Mouse (Mus musculus) lung, embryonic 16.5 days (tissue): ENCODE data around the gene Pemt. TPM values are rescaled to one million over a fixed set of nuclear protein-coding genes. Genes with fewer than 3 reads are reported as not detected.

ENCODE experiments used
- ATAC-seq: fragments of 200-750 bp; cut with Nextera tagmentation; 2 replicates; pipeline ENCODE4 v1.8.0; 2017; ENCODE audit warnings: low read depth, mild to moderate bottlenecking, moderate library complexity
- H3K27ac ChIP-seq: fragments of 300-500 bp; sonication (generic); 2 replicates; pipeline ENCODE4 v1.5.1; 2014; ENCODE audit warnings: mild to moderate bottlenecking, control low read depth, low read length
- H3K27me3 ChIP-seq: fragments of 300-500 bp; sonication (generic); 2 replicates; pipeline ENCODE4 v1.6.1; 2014; ENCODE audit warnings: low read depth, low read length, mixed read lengths; ENCODE audit not compliant: control insufficient read depth, insufficient read depth
- H3K36me3 ChIP-seq: fragments of 300-500 bp; sonication (generic); 2 replicates; pipeline ENCODE4 v1.6.1; 2014; ENCODE audit warnings: low read length; ENCODE audit not compliant: control insufficient read depth, insufficient read depth
- H3K4me1 ChIP-seq: fragments of 300-500 bp; sonication (generic); replicated peaks from 2 replicates; pipeline ENCODE4 v1.6.1; 2014; ENCODE audit warnings: low read length, mixed read lengths; ENCODE audit not compliant: control insufficient read depth, insufficient read depth
- H3K4me2 ChIP-seq: fragments of 300-500 bp; sonication (generic); 2 replicates; pipeline ENCODE4 v1.6.1; 2014; ENCODE audit warnings: low read depth, low read length, control low read depth
- H3K4me3 ChIP-seq: fragments of 300-500 bp; sonication (generic); 2 replicates; pipeline ENCODE4 v1.5.1; 2014; ENCODE audit warnings: mild to moderate bottlenecking, low read length, control low read depth
- H3K9ac ChIP-seq: fragments of 300-500 bp; sonication (generic); 2 replicates; pipeline ENCODE4 v1.6.1; 2014; ENCODE audit warnings: low read length, control low read depth
- H3K9me3 ChIP-seq: fragments of 300-500 bp; sonication (generic); 2 replicates; pipeline ENCODE4 v1.6.1; 2016; ENCODE audit warnings: low read length; ENCODE audit not compliant: control insufficient read depth
- WGBS: fragments of 180-500 bp; shearing (Covaris S2); extraction: QIAGEN DNeasy Blood & Tissue Kit; methylation state at CpG from one replicate; pipeline ENCODE4 v1.1.7; 2014; 5-methylcytosine and 5-hydroxymethylcytosine counted together
- polyA plus RNA-seq: library from polyadenylated mRNA; unstranded; fragments of >200 nt; fragmentation: Nextera tagmentation; extraction: Ambion mirVana; gene quantifications from 2 replicates; pipeline ENCODE4 v1.2.1, GENCODE M21; 2015

Gene Pemt
- polyA plus RNA-seq, 1 experiment from 2014 or later = 6.5 TPM

DNA sequence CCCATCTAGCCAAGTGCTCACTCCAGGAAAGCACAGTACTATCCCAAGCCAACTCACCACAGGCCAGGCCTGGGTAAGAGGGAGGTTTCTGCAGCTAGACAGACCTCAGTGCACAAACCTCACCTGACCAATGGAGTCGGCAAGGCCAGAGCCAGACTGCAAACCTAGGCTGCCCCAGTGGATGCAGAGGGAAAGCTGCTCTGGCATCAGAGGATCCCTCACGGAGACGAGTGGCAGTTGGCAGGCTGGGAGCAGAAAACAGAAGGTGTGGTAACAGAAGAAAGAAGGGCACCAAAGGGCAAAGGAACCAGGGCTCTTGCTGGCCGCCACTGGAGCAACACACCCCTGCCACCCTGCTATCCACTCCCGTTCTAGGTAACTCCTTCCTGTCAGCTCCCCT is 20.1 kb downstream of the Pemt start:
- H3K9ac ChIP-seq = no peak overlapping the region
- H3K9me3 ChIP-seq = no peaks in the 10 kb centered on the region
- H3K36me3 ChIP-seq = no peaks in the 10 kb centered on the region
- no peaks in the 10 kb centered on the region for H3K4me1 ChIP-seq
- 60% methylated on average over 5 of the region's 5 CpGs for WGBS
- no peak for ATAC-seq
- H3K4me2 ChIP-seq = no peak overlapping the region
- no peak overlapping the region for H3K4me3 ChIP-seq
- no peaks in the 10 kb centered on the region for H3K27me3 ChIP-seq
- no peak overlapping the region for H3K27ac ChIP-seq

DNA sequence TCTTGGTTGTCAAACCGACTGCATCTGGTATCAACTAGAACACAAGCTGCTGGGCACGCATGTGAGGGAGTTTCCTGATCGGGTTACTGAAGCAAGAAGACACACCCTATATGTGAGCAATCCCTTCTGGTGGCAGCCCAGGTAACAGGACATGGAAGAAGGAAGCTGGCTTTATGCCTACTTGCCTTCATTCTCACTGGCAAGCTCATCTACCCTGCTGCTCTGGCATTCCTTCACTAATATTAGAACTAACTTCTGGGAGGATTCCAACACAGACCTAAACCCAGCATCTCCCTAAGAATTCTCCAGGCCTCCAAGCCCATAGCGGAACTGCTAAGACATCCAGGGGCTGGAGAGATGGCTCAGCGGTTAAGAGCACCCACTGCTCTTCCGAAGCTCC is 25.1 kb downstream of the Pemt start:
- Histone ChIP-seq H3K36me3 (no peaks in the 10 kb centered on the region), H3K27me3 (no peaks in the 10 kb centered on the region), H3K9me3 (no peaks in the 10 kb centered on the region), H3K4me1 (no peaks in the 10 kb centered on the region), H3K4me2 (no peak overlapping the region), H3K4me3 (no peak overlapping the region), H3K9ac (no peak overlapping the region), H3K27ac (no peak overlapping the region)
- no peak for ATAC-seq
- 77% methylated on average over 6 of the region's 6 CpGs for WGBS

GRCm38 (mm10) chr11:60016726-60017125 is 29.6 kb downstream of the Pemt start:
- H3K27me3 ChIP-seq = no peaks in the 10 kb centered on the region
- no peak for ATAC-seq
- H3K4me1 ChIP-seq = no peaks in the 10 kb centered on the region
- no peaks in the 10 kb centered on the region for H3K36me3 ChIP-seq
- no peak overlapping the region for H3K9ac ChIP-seq
- H3K9me3 ChIP-seq = no peaks in the 10 kb centered on the region
- H3K4me3 ChIP-seq = no peak overlapping the region
- no peak overlapping the region for H3K27ac ChIP-seq
- WGBS = 31% methylated on average over 4 of the region's 4 CpGs
- H3K4me2 ChIP-seq = no peak overlapping the region

- WGBS = 69% methylated on average over 3 of the region's 3 CpGs
- no peak for ATAC-seq
- no peaks in the 10 kb centered on the region for H3K4me1 ChIP-seq
These were observed 34.8 kb downstream of the Pemt start for GRCm38 (mm10) chr11:60011516-60011915.

DNA sequence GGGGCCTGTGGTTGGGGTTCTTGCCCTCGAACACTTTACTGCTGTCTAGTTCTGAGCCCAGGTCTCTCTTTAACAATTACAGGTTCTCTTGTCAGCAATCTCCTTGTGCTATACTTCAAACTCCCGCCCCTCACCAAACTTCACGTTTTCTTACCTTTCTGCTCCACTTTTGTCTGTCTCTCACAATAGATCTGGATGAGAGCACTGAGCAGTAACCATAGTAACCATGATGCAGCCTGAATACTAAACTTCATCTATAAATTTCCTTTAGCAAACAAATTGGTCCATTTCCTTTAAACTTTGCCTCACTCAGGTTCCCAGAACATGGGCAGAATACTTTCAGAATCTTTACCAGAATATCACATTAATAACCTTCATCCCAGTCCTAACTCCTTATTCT is 36.8 kb downstream of the Pemt start:
- Histone ChIP-seq H3K9ac (no peak overlapping the region), H3K9me3 (no peaks in the 10 kb centered on the region), H3K4me2 (no peak overlapping the region), H3K36me3 (no peaks in the 10 kb centered on the region), H3K4me1 (no peaks in the 10 kb centered on the region), H3K27me3 (no peaks in the 10 kb centered on the region), H3K4me3 (no peak overlapping the region), H3K27ac (no peak overlapping the region)
- no peak for ATAC-seq
- 74% methylated on average over 3 of the region's 3 CpGs for WGBS

More at GRCm38 (mm10) chr11:60011516-60011915, 34.8 kb downstream of the Pemt start:
- Histone ChIP-seq H3K9ac (no peak overlapping the region), H3K4me3 (no peak overlapping the region), H3K9me3 (no peaks in the 10 kb centered on the region), H3K27me3 (no peaks in the 10 kb centered on the region), H3K27ac (no peak overlapping the region), H3K4me2 (no peak overlapping the region), H3K36me3 (no peaks in the 10 kb centered on the region)

DNA sequence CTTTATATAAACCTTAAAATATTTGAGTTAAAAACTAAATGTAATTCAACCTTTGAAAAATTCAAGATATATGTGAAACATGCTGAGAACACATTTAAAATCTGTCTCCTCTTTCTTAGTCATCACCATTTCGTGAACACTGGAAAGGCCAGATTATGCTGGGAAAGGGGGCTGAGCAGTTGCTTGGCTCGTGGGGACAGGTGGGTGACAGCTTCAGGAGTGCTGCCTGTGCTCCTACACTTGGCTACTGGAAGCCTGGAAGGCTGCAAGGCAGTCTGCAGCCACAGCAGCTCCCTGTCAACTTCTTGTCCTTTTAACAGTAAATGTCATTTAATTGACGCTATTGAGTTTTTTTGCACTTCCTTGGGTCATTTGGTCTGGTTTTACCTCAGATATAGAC is 40.4 kb downstream of the Pemt start:
- H3K4me3 ChIP-seq = no peak overlapping the region
- no peaks in the 10 kb centered on the region for H3K9me3 ChIP-seq
- ATAC-seq = no peak
- WGBS = 71% methylated on average over 3 of the region's 3 CpGs
- H3K4me2 ChIP-seq = no peak overlapping the region
- no peaks in the 10 kb centered on the region for H3K36me3 ChIP-seq
- H3K9ac ChIP-seq = no peak overlapping the region
- no peak overlapping the region for H3K27ac ChIP-seq
- no peaks in the 10 kb centered on the region for H3K4me1 ChIP-seq
- H3K27me3 ChIP-seq = no peaks in the 10 kb centered on the region

- no peak for ATAC-seq
- H3K36me3 ChIP-seq = no peaks in the 10 kb centered on the region
- 68% methylated on average over 6 of the region's 6 CpGs for WGBS
- H3K9ac ChIP-seq = no peak overlapping the region
- no peaks in the 10 kb centered on the region for H3K4me1 ChIP-seq
- H3K9me3 ChIP-seq = no peaks in the 10 kb centered on the region
- no peak overlapping the region for H3K4me2 ChIP-seq
- H3K4me3 ChIP-seq = no peak overlapping the region
- no peaks in the 10 kb centered on the region for H3K27me3 ChIP-seq
- no peak overlapping the region for H3K27ac ChIP-seq
These were observed 41.6 kb downstream of the Pemt start for GRCm38 (mm10) chr11:60004716-60005115.

- H3K4me3 ChIP-seq = no peak overlapping the region
- no peak overlapping the region for H3K4me2 ChIP-seq
- H3K27me3 ChIP-seq = no peaks in the 10 kb centered on the region
- no peak for ATAC-seq
- no peak overlapping the region for H3K27ac ChIP-seq
- no peak overlapping the region for H3K9ac ChIP-seq
- WGBS = 79% methylated on average over 7 of the region's 8 CpGs
- H3K9me3 ChIP-seq = no peaks in the 10 kb centered on the region
- no peaks in the 10 kb centered on the region for H3K4me1 ChIP-seq
- no peaks in the 10 kb centered on the region for H3K36me3 ChIP-seq
These were observed 42.5 kb downstream of the Pemt start for GRCm38 (mm10) chr11:60003811-60004210.

- WGBS = 76% methylated on average over 5 of the region's 5 CpGs
- no peak for ATAC-seq
- H3K4me1 ChIP-seq = no peaks in the 10 kb centered on the region
- H3K4me3 ChIP-seq = no peak overlapping the region
- H3K27me3 ChIP-seq = no peaks in the 10 kb centered on the region
- no peaks in the 10 kb centered on the region for H3K9me3 ChIP-seq
- H3K36me3 ChIP-seq = no peaks in the 10 kb centered on the region
- H3K4me2 ChIP-seq = no peak overlapping the region
- no peak overlapping the region for H3K9ac ChIP-seq
- H3K27ac ChIP-seq = no peak overlapping the region
These were observed 44.9 kb downstream of the Pemt start for GRCm38 (mm10) chr11:60001231-60001980.

DNA sequence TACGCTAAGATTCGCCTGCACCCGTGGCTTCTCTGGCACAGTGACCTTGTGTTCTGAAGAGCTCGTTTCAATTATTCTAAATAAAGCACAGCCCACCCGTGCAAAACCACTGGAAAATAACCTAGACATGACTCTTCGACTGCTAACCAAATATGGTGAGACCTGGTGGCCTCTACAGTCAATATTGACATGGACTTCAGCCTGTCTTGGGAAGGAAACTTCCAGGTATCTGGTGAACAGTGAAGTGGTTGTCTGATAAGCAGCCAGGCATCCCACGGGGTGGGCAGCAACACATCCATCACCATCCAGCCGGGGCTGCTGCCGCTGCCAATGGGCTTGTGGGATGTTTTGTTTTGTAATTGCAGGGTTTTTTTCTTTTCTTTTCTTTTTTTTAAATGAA is 52.0 kb downstream of the Pemt start:
- Histone ChIP-seq H3K36me3 (no peaks in the 10 kb centered on the region), H3K9ac (no peak overlapping the region), H3K9me3 (no peaks in the 10 kb centered on the region), H3K4me3 (no peak overlapping the region), H3K4me2 (no peak overlapping the region), H3K27me3 (no peaks in the 10 kb centered on the region), H3K27ac (no peak overlapping the region), H3K4me1 (no peaks in the 10 kb centered on the region)
- 23% methylated on average over 9 of the region's 9 CpGs for WGBS
- ATAC-seq = no peak
